ENCODE assay signal across 10 mouse cellular contexts in genomic region chr2:71530391-71531123, GRCm38 (mm10). TPM values are rescaled to one million over a fixed set of nuclear protein-coding genes. Genes with fewer than 3 reads are reported as not detected.
DNase-seq lines count a peak whose midpoint lies in the region; ATAC-seq and TF ChIP-seq lines count a peak whose summit lies in the region.
"Had no signal": no experiment of that assay in that cellular context is flagged by ENCODE, and none has a peak within 500 bp of the region (broad histone marks: within the 10 kb centered on the region; RNA-seq: fewer than 3 reads in every experiment).

No protein-coding gene starts in this region.

- H3K27me3 ChIP-seq in limb, embryonic 11.5 days (ENCODE audit: control insufficient read depth, insufficient read depth, low read length) = peaks cover 91% of the 10 kb centered on the region
- peaks cover 64% of the 10 kb centered on the region for H3K27me3 ChIP-seq in stomach, postnatal 0 days (ENCODE audit: control insufficient read depth, insufficient read depth, low read length)
- H3K27me3 ChIP-seq in thymus, adult 2 months (ENCODE audit: control insufficient read depth, insufficient read depth, low read length) = peaks cover 59% of the 10 kb centered on the region

- TF ChIP-seq EP300 in stomach, postnatal 0 days (optimal IDR thresholded peaks at IDR 0.05) = no peak

- no peak overlapping the region for H3K27ac ChIP-seq in limb, embryonic 11.5 days (replicated peaks; ENCODE audit: low read depth, low read length)
- H3K27ac ChIP-seq in stomach, postnatal 0 days (replicated peaks) = no peak overlapping the region
- H3K27ac ChIP-seq in thymus, adult 2 months (ENCODE audit: control insufficient read depth, insufficient read depth, low read length) = no peak overlapping the region

- DNase-seq in cerebellum, postnatal 10 days = peak; percentile 15 to 39
- DNase-seq in cerebellum, postnatal 36 days = no peak
- DNase-seq in testis, postnatal 10 days (ENCODE audit: low spot score) = peak; percentile 37
- DNase-seq in testis, postnatal 14 days (ENCODE audit: low spot score) = no peak
- DNase-seq in limb, embryonic 11.5 days (ENCODE audit: low spot score) = peak; percentile 57
- DNase-seq in stomach, postnatal 0 days (ENCODE audit: low spot score) = no peak
- DNase-seq in thymus, adult 2 months = no peak
- DNase-seq in layer of hippocampus, adult 18-20 months (ENCODE audit: low spot score in 2 of 2) = no peak
- DNase-seq: lung, postnatal 36 days had no signal

- peak overlapping the region; percentile 44 for H3K4me3 ChIP-seq in limb, embryonic 11.5 days (ENCODE audit: low read depth, low read length)
- H3K4me3 ChIP-seq in stomach, postnatal 0 days (ENCODE audit: low read depth, low read length) = peak overlapping the region; percentile 45
- no peak overlapping the region for H3K4me3 ChIP-seq in thymus, adult 2 months (ENCODE audit: control insufficient read depth, insufficient read depth, low read length)

- ATAC-seq in limb, embryonic 11.5 days (ENCODE audit: insufficient number of reproducible peaks, low FRiP score, low TSS enrichment, low read depth) = no peak
- ATAC-seq in stomach, postnatal 0 days (ENCODE audit: low FRiP score, low TSS enrichment) = no peak

- no peaks in the 10 kb centered on the region for H3K36me3 ChIP-seq in limb, embryonic 11.5 days (ENCODE audit: control insufficient read depth, insufficient read depth, low read length)
- no peaks in the 10 kb centered on the region for H3K36me3 ChIP-seq in stomach, postnatal 0 days (ENCODE audit: control insufficient read depth, insufficient read depth, low read length)
- H3K36me3 ChIP-seq in thymus, adult 2 months (ENCODE audit: control insufficient read depth, insufficient read depth, low read length) = no peaks in the 10 kb centered on the region

- no peaks in the 10 kb centered on the region for H3K9me3 ChIP-seq in limb, embryonic 11.5 days (ENCODE audit: control insufficient read depth, low read length)
- no peaks in the 10 kb centered on the region for H3K9me3 ChIP-seq in stomach, postnatal 0 days (ENCODE audit: control insufficient read depth, low read length)

- TF ChIP-seq CTCF in stomach, postnatal 0 days (IDR thresholded peaks at IDR 0.05; ENCODE audit: low read depth) = no peak
- no peak for TF ChIP-seq CTCF in thymus, adult 2 months (IDR thresholded peaks at IDR 0.05; ENCODE audit: borderline replicate concordance, control insufficient read depth, extremely low read depth, insufficient read depth, low read length, poor library complexity)

- H3K4me1 ChIP-seq in limb, embryonic 11.5 days (ENCODE audit: control insufficient read depth, insufficient read depth, low read length) = peaks cover 12% of the 10 kb centered on the region
- peaks cover 4% of the 10 kb centered on the region; the same call in 1 of the 2 replicates for H3K4me1 ChIP-seq in stomach, postnatal 0 days (replicated peaks; ENCODE audit: control insufficient read depth, insufficient read depth)
- peaks cover 39% of the 10 kb centered on the region for H3K4me1 ChIP-seq in thymus, adult 2 months (replicated peaks; ENCODE audit: control insufficient read depth, insufficient read depth, low read length)

- peak overlapping the region; percentile 93; the same call in 1 of the 2 replicates for H3K4me2 ChIP-seq in limb, embryonic 11.5 days (ENCODE audit: low read depth, severe bottlenecking)
- no peak overlapping the region for H3K4me2 ChIP-seq in stomach, postnatal 0 days (replicated peaks; ENCODE audit: low read depth)

- WGBS in limb, embryonic 11.5 days = under 1% methylated on average over 34 of the region's 34 CpGs
- WGBS in stomach, postnatal 0 days = 2% methylated on average over 34 of the region's 34 CpGs
- 7% methylated on average over 34 of the region's 34 CpGs for WGBS in thymus, adult 2 months

- TF ChIP-seq POLR2A in thymus, adult 2 months (IDR thresholded peaks at IDR 0.05; ENCODE audit: control insufficient read depth, extremely low read depth, insufficient read depth, low read length, poor library complexity) = no peak

- H3K9ac ChIP-seq in limb, embryonic 11.5 days (ENCODE audit: low read length) = no peak overlapping the region
- no peak overlapping the region for H3K9ac ChIP-seq in stomach, postnatal 0 days (ENCODE audit: low read length)

RNA-seq across cellular contexts. Expression of gene Dlx1, which starts 2.6 kb away (rescaled TPM):
- 5.8 and 6.3 TPM in 2 replicates for polyA plus RNA-seq in limb, embryonic 11.5 days (2014; fragmentation: Nextera tagmentation; extraction: Ambion mirVana)
- polyA plus RNA-seq in stomach, postnatal 0 days (2015; fragmentation: Nextera tagmentation; extraction: Ambion mirVana) = 3.2 and 3.8 TPM in 2 replicates
- polyA plus RNA-seq in thymus, adult 2 months (2012; rRNA removed) = 0.78 and 0.99 TPM in 2 replicates
- 10 to 100 TPM; 18.1 to 20.1 TPM for total RNA-seq in layer of hippocampus, adult 18-20 months (2021)
- total RNA-seq: common myeloid progenitor, adult 5-6 weeks had no signal

RNA-seq across cellular contexts. Expression of gene Dlx2, which starts 16.0 kb away (rescaled TPM):
- 5.6 and 7.3 TPM in 2 replicates for polyA plus RNA-seq in limb, embryonic 11.5 days (2014; fragmentation: Nextera tagmentation; extraction: Ambion mirVana)
- polyA plus RNA-seq in stomach, postnatal 0 days (2015; fragmentation: Nextera tagmentation; extraction: Ambion mirVana) = 1.3 TPM in 2 replicates
- 0.12 and 0.17 TPM in 2 replicates for polyA plus RNA-seq in thymus, adult 2 months (2012; rRNA removed)
- 1 to 10 TPM; 5.0 to 5.5 TPM for total RNA-seq in layer of hippocampus, adult 18-20 months (2021)
- total RNA-seq: common myeloid progenitor, adult 5-6 weeks had no signal

Comparison
In these comparisons a context has a peak if more than half of its experiments do, and no peak if none do; other contexts are left out.
1. DNase-seq: peak in cerebellum, postnatal 10 days (2 of 2), testis, postnatal 10 days (single experiment) and limb, embryonic 11.5 days (single experiment); none in cerebellum, postnatal 36 days (0 of 2), testis, postnatal 14 days (single experiment), stomach, postnatal 0 days (single experiment), thymus, adult 2 months (single experiment) and layer of hippocampus, adult 18-20 months (0 of 2).